Mouse (Mus musculus) forebrain, embryonic 13.5 days (tissue): ENCODE results near the gene C2cd2l. TPM values are rescaled to one million over a fixed set of nuclear protein-coding genes. Genes with fewer than 3 reads are reported as not detected.
"Not testable (repeated sequence)": the region's sequence is repeated elsewhere in the genome, so short reads cannot be mapped to it uniquely, and the experiment has no call there.

Experiments used
- ATAC-seq: fragments of 200-750 bp; cut with Nextera tagmentation; 2 replicates; pipeline ENCODE4 v1.8.0; 2017
- H3K27ac ChIP-seq: fragments of 300-500 bp; sonication (generic); 2 replicates; pipeline ENCODE4 v1.5.1; 2015; ENCODE audit warnings: inconsistent platforms, mild to moderate bottlenecking, moderate library complexity
- H3K27me3 ChIP-seq: fragments of 300-500 bp; sonication (generic); 2 replicates; pipeline ENCODE4 v1.6.1; 2015; ENCODE audit warnings: mild to moderate bottlenecking, inconsistent platforms
- H3K36me3 ChIP-seq: fragments of 300-500 bp; sonication (generic); 2 replicates; pipeline ENCODE4 v1.6.1; 2015; ENCODE audit warnings: mild to moderate bottlenecking, inconsistent platforms; ENCODE audit not compliant: poor library complexity, severe bottlenecking
- H3K4me1 ChIP-seq: fragments of 300-500 bp; sonication (generic); 2 replicates; pipeline ENCODE4 v1.6.1; 2015; ENCODE audit warnings: inconsistent platforms
- H3K4me2 ChIP-seq: fragments of 300-500 bp; sonication (generic); 2 replicates; pipeline ENCODE4 v1.6.1; 2015; ENCODE audit warnings: inconsistent platforms, mild to moderate bottlenecking, moderate library complexity
- H3K4me3 ChIP-seq: fragments of 300-500 bp; sonication (generic); 2 replicates; pipeline ENCODE4 v1.5.1; 2015; ENCODE audit warnings: mild to moderate bottlenecking, inconsistent platforms
- H3K9ac ChIP-seq: fragments of 300-500 bp; sonication (generic); 2 replicates; pipeline ENCODE4 v1.6.1; 2015; ENCODE audit warnings: mild to moderate bottlenecking, inconsistent platforms
- H3K9me3 ChIP-seq: fragments of 300-500 bp; sonication (generic); replicated peaks from 2 replicates; pipeline ENCODE4 v1.6.1; 2016; ENCODE audit warnings: inconsistent platforms
- WGBS: fragments of 180-500 bp; shearing (Covaris S2); methylation state at CpG from one replicate; pipeline ENCODE4 v1.1.7; 2015; 5-methylcytosine and 5-hydroxymethylcytosine counted together
- polyA plus RNA-seq: library from polyadenylated mRNA; unstranded; fragments of >200 nt; fragmentation: Nextera tagmentation; extraction: Ambion mirVana; gene quantifications from 2 replicates; pipeline ENCODE4 v1.2.1, GENCODE M21; 2015

C2cd2l gene
- polyA plus RNA-seq, 1 experiment from 2014 or later = 14.0 TPM

- WGBS = 86% methylated on average over 6 of the region's 6 CpGs
- H3K27me3 ChIP-seq = no peaks in the 10 kb centered on the region
- H3K9me3 ChIP-seq = no peaks in the 10 kb centered on the region
- H3K9ac ChIP-seq = no peak overlapping the region
- ATAC-seq = no peak
- no peak overlapping the region for H3K4me2 ChIP-seq
- no peak overlapping the region for H3K4me3 ChIP-seq
- H3K4me1 ChIP-seq = peaks cover 32% of the 10 kb centered on the region
- peaks cover 6% of the 10 kb centered on the region; the same call in 1 of the 2 replicates for H3K36me3 ChIP-seq
- H3K27ac ChIP-seq = no peak overlapping the region
Measured at GRCm38 (mm10) chr9:44324147-44324546, 4.1 kb upstream of the C2cd2l start.

- not testable (repeated sequence) for ATAC-seq, H3K9ac ChIP-seq, H3K27me3 ChIP-seq, H3K27ac ChIP-seq, H3K9me3 ChIP-seq, H3K4me2 ChIP-seq, H3K4me3 ChIP-seq, H3K36me3 ChIP-seq
- WGBS = 80% methylated on average over 4 of the region's 4 CpGs
- peaks cover 37% of the 10 kb centered on the region for H3K4me1 ChIP-seq
Measured at GRCm38 (mm10) chr9:44323656-44324055, 3.6 kb upstream of the C2cd2l start.

GRCm38 (mm10) chr9:44320799-44321133, 681 bp upstream of the C2cd2l start:
- H3K27ac ChIP-seq = peak overlapping the region; percentile 59
- no peaks in the 10 kb centered on the region for H3K27me3 ChIP-seq
- peak; percentile 17 for ATAC-seq
- H3K4me1 ChIP-seq = peaks cover 32% of the 10 kb centered on the region
- peaks cover 14% of the 10 kb centered on the region for H3K36me3 ChIP-seq
- peak overlapping the region; percentile 93 for H3K9ac ChIP-seq
- no peaks in the 10 kb centered on the region for H3K9me3 ChIP-seq
- 19% methylated on average over 6 of the region's 6 CpGs for WGBS
- H3K4me3 ChIP-seq = peak overlapping the region; percentile 97
- peak overlapping the region; percentile 97 for H3K4me2 ChIP-seq

- WGBS = 3% methylated on average over 37 of the region's 37 CpGs
- ATAC-seq = peak; percentile 13
- peak overlapping the region; percentile 93 for H3K9ac ChIP-seq
Measured at GRCm38 (mm10) chr9:44319105-44319886, 789 bp downstream of the C2cd2l start.

GRCm38 (mm10) chr9:44318826-44319095, 1.3 kb downstream of the C2cd2l start:
- Histone ChIP-seq H3K27ac (no peak overlapping the region), H3K36me3 (peaks cover 34% of the 10 kb centered on the region), H3K27me3 (no peaks in the 10 kb centered on the region), H3K9me3 (no peaks in the 10 kb centered on the region), H3K4me2 (peak overlapping the region; percentile 97), H3K4me1 (peaks cover 33% of the 10 kb centered on the region), H3K9ac (peak overlapping the region; percentile 93), H3K4me3 (peak overlapping the region; percentile 97)
- ATAC-seq = no peak
- 31% methylated on average over 3 of the region's 3 CpGs for WGBS

More at GRCm38 (mm10) chr9:44319105-44319886, 789 bp downstream of the C2cd2l start:
- Histone ChIP-seq H3K4me3 (peak overlapping the region; percentile 97), H3K36me3 (peaks cover 29% of the 10 kb centered on the region), H3K27ac (peak overlapping the region; percentile 68), H3K4me1 (peaks cover 29% of the 10 kb centered on the region), H3K4me2 (peak overlapping the region; percentile 97), H3K9me3 (no peaks in the 10 kb centered on the region), H3K27me3 (no peaks in the 10 kb centered on the region)

GRCm38 (mm10) chr9:44318076-44318825, 1.8 kb downstream of the C2cd2l start:
- peak overlapping the region; percentile 97 for H3K4me3 ChIP-seq
- peaks cover 39% of the 10 kb centered on the region for H3K36me3 ChIP-seq
- H3K27me3 ChIP-seq = no peaks in the 10 kb centered on the region
- no peak for ATAC-seq
- H3K9me3 ChIP-seq = no peaks in the 10 kb centered on the region
- H3K4me1 ChIP-seq = peaks cover 35% of the 10 kb centered on the region
- WGBS = 50% methylated on average over 5 of the region's 5 CpGs
- peak overlapping the region; percentile 93 for H3K9ac ChIP-seq
- peak overlapping the region; percentile 97 for H3K4me2 ChIP-seq
- no peak overlapping the region for H3K27ac ChIP-seq

GRCm38 (mm10) chr9:44317452-44317851, 2.6 kb downstream of the C2cd2l start:
- no peaks in the 10 kb centered on the region for H3K9me3 ChIP-seq
- H3K9ac ChIP-seq = no peak overlapping the region
- ATAC-seq = no peak
- peaks cover 47% of the 10 kb centered on the region for H3K36me3 ChIP-seq
- H3K4me3 ChIP-seq = no peak overlapping the region
- H3K4me2 ChIP-seq = peak overlapping the region; percentile 97
- H3K27ac ChIP-seq = no peak overlapping the region
- 67% methylated on average over 4 of the region's 4 CpGs for WGBS
- no peaks in the 10 kb centered on the region for H3K27me3 ChIP-seq
- H3K4me1 ChIP-seq = peaks cover 35% of the 10 kb centered on the region

GRCm38 (mm10) chr9:44314910-44315309, 5.2 kb downstream of the C2cd2l start:
- H3K4me3 ChIP-seq = no peak overlapping the region
- H3K4me2 ChIP-seq = no peak overlapping the region
- H3K27ac ChIP-seq = no peak overlapping the region
- no peak overlapping the region for H3K9ac ChIP-seq
- H3K36me3 ChIP-seq = peaks cover 63% of the 10 kb centered on the region
- no peaks in the 10 kb centered on the region for H3K27me3 ChIP-seq
- ATAC-seq = no peak
- H3K9me3 ChIP-seq = no peaks in the 10 kb centered on the region
- WGBS = 93% methylated on average over 18 of the region's 18 CpGs
- H3K4me1 ChIP-seq = peaks cover 41% of the 10 kb centered on the region

- Histone ChIP-seq H3K9me3 (no peaks in the 10 kb centered on the region), H3K36me3 (peaks cover 63% of the 10 kb centered on the region), H3K4me2 (0 out of 2 replicates have a peak overlapping the region, but pooled peaks have one; percentile 3), H3K27ac (no peak overlapping the region), H3K9ac (peak overlapping the region; percentile 9; the same call in 1 of the 2 replicates), H3K27me3 (no peaks in the 10 kb centered on the region), H3K4me3 (no peak overlapping the region), H3K4me1 (peaks cover 37% of the 10 kb centered on the region)
- no peak for ATAC-seq
- WGBS = 49% methylated on average over 4 of the region's 4 CpGs
Measured at GRCm38 (mm10) chr9:44314257-44314547, 5.9 kb downstream of the C2cd2l start.

- H3K4me2 ChIP-seq = 0 out of 2 replicates have a peak overlapping the region, but pooled peaks have one; percentile 3
- no peak for ATAC-seq
- no peaks in the 10 kb centered on the region for H3K27me3 ChIP-seq
- H3K9ac ChIP-seq = peak overlapping the region; percentile 9; the same call in 1 of the 2 replicates
- no peak overlapping the region for H3K4me3 ChIP-seq
- 70% methylated on average over 19 of the region's 19 CpGs for WGBS
- peaks cover 63% of the 10 kb centered on the region for H3K36me3 ChIP-seq
- no peak overlapping the region for H3K27ac ChIP-seq
- H3K4me1 ChIP-seq = peaks cover 32% of the 10 kb centered on the region
- H3K9me3 ChIP-seq = no peaks in the 10 kb centered on the region
Measured at GRCm38 (mm10) chr9:44313476-44314256, 6.4 kb downstream of the C2cd2l start.

- 4% methylated on average over 27 of the region's 27 CpGs for WGBS
- Histone ChIP-seq H3K4me1 (peaks cover 19% of the 10 kb centered on the region; the same call in 1 of the 2 replicates), H3K27me3 (no peaks in the 10 kb centered on the region), H3K27ac (no peak overlapping the region), H3K36me3 (peaks cover 56% of the 10 kb centered on the region), H3K9me3 (no peaks in the 10 kb centered on the region), H3K4me2 (no peak overlapping the region), H3K4me3 (no peak overlapping the region), H3K9ac (no peak overlapping the region)
- ATAC-seq = no peak
Measured at GRCm38 (mm10) chr9:44311136-44312134, 8.7 kb downstream of the C2cd2l start.
